Mouse (Mus musculus): ENCODE measurements around the gene B3glct. TPM values are rescaled to one million over a fixed set of nuclear protein-coding genes. Genes with fewer than 3 reads are reported as not detected.

B3glct gene
- polyA plus RNA-seq, 1 experiment: 22.1 TPM

DNA sequence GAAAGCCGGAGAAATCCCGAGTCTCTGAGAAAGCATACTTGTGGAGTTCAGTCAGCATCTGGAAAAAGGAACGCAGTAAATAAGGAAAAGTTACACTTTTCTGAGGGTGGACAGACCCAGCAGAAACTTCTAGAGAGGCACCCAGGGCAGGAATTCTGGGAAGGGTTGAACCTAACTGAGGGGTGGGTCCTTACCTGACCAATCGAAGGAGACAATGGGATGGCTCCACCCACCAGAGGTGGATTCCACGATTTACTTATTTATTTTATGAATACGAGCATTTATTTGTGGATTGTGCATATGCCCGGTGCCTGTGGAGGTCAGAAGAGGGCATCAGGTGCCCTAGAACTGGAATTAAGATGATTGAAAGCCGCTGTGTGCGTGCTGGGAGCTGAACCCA is 64.3 kb downstream of the B3glct start:
- DNase-seq (ENCODE audit: extremely low spot score in 1 of 2, low spot score in 1 of 2): no peak

DNA sequence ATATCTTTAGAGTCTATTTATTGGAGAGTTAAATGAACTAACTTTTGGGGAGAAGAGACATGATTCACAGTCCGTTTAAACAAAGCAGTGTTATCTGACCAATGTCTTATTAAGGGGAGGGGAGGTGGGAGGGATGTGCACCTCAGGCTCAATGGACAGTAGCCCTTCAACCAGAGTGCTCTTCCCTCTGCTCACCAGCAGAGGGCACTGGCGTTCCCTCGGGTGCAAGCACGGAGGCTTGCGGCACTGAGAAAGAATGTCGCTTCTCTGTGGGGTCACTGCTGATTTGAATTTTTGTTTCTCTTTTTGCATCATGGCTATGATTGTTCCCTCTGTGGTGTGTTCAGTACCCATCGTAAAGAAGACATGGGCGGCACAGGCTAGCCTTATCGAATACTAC is 67.0 kb downstream of the B3glct start:
- no peak for DNase-seq (ENCODE audit: extremely low spot score in 1 of 2, low spot score in 1 of 2)

DNA sequence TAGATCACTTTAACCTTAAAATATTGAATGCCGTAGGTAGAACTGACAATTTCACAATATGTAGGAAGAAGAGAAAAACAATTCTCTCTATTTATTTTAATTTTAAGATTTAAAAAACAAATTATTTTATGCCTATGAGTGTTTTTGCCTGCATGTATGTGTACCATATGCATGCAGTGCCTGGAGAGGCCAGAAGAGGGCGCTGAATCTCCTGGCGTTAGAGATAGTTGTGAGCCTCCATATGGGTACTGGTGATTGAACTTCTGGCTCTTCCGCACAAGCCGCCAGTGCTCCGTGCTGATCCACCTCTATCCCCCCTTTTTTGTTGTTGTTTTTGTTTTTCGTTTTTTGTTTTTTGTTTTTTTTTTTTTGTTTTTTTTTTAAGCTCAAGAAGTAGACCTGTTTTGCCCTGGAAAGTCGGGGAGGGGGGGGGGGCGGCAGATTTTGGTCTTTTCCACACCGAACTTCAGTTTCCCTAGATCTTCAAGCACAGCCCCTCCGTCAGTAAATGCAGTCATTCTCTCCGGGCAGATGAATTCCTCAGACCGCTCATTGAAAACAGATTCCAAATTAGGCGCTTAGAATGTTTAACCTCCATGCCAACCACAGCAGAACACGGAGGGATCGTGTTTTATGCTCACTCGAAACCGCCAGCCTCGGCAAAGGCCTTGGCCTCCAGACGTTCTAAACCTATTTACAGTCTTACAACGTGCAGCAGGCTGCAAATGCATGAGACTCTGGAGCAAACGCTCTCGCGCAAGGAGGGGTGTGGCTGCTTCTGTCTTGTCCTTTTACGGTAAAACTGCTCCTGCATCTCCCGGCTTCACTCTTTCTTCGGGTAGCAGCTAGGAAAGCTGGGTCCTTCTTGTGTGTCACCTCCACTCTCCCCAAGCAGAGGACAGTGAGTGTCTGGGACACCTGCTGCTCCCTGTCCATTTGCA is 70.9 kb downstream of the B3glct start:
- no peak for DNase-seq (ENCODE audit: extremely low spot score in 1 of 2, low spot score in 1 of 2)

DNA sequence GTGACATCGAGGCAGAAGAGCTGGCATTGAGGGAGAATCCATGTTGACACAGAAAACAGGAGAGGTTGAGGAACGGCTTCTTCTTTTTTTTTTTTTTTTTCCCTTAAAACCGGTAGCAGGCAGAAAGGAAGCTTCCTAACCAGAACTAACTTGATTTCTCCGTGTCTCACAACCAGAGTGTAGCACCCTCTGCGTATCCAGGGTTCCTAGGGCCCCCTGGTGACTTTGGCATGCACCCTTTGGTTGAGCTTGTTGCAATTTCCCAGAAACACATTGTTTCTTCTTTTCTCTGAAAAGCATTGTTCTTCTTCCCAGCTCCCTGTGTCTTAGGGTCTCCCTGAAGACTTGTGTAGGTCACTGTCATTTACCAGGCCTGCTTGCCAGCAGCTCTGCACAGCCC is 73.8 kb downstream of the B3glct start:
- no peak for DNase-seq (ENCODE audit: extremely low spot score in 1 of 2, low spot score in 1 of 2)

DNA sequence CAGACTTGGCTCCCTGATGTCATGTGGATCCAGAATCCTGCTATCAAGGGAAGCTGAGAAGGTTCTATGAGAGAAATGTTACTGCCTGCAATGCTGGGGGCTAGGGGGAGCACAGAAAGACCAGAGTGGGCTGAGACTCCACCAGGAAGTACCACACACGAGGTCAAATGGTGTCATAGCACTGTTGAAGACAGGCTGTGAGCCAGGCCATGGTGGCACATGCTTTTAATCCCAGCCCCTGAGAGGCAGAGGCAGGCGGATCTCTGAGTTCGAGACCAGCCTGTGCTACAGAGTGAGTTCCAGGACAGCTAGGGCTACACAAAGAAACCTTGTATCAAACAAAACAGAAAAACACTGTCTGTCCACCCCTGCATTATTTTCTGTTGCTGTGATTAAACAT is 75.0 kb downstream of the B3glct start:
- no peak for DNase-seq (ENCODE audit: extremely low spot score in 1 of 2, low spot score in 1 of 2)

DNA sequence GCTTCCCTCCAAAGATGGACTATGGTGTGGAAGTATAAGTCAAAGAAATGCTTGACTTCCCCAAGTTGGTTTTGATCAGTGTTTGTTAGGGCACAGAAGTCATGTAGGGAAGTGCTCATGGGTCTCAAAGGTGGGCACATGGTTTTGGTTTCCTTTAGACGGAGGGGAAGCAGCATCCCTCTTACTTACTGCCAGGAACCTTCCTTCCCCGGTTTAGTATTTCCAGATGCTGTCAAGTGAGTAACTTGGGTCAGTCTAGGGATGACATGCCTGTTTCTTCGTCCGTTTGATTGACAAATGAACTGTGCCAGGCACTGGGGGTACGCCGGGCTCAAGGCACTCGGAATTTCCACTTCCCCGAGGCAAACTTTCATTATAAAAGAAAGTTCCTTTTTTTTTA is 89.1 kb downstream of the B3glct start:
- DNase-seq (ENCODE audit: extremely low spot score in 1 of 2, low spot score in 1 of 2): no peak

DNA sequence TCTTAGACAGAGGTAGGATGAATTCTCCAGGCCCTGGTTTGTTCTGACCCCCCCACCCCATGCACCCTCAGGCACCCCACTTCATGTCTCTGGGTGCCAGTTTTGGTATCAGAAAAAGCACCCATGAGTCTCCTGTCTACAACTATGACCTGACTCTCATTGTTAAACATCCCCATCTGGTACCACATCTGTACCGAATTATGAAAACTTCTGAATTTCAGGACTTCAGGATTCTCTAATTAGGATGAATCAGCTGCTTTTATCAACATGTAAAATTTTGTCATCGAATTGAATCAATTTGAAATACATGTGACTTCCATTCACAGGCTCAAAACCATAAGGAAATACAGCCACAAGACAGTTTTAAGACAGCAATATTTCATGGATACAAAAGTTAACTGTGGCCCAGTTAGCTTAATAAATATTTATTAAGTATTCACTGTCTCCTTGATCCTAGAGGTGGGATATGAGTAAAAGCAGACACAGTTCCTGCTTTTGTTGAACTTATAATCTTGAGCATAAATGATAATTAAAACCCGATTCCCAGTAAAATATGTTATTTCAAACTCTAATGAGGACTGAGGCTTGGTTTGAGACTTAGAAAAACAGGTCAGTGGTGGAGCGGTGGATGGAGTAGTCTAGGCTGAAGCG is 89.7 kb downstream of the B3glct start:
- DNase-seq (ENCODE audit: extremely low spot score in 1 of 2, low spot score in 1 of 2): no peak

DNA sequence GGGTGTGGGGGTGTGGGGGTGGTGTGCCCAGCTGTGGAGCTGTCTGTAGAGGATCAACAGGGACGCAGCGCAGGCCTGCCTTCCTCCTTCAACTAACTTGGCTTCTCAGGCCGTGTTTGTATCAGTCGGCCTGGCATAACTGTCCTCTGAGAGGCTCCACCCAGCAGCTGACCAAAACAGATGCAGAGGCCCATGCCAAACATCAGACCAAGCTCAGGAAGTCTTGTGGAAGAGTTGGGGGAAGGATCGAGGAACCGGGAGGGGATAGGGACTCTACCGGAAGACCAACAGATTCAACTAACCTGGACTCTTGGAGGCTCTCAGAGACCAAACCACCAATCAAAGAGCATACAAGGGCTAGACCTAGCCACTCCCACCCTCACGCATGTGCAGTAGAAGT is 91.6 kb downstream of the B3glct start:
- no peak for DNase-seq (ENCODE audit: extremely low spot score in 1 of 2, low spot score in 1 of 2)

DNA sequence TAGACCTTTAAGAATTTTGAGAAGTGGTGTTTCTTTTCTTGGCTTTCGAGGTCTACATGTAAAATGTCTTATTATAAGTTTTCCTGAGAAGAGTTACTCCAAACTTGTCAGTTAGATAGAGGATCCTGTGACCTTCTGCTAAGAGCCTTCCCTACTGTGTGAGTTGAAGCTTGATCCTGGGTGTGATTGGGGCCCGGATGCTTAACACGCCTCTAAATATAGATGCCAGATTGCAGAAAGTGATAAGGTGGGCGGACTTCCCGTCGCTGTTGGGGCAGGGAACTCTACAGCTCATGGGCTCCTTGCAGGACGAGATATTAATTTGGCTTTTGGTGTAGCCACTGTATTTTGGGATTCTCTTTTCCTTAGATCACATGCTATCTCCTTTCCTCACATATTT is 98.0 kb downstream of the B3glct start:
- DNase-seq (ENCODE audit: extremely low spot score in 1 of 2, low spot score in 1 of 2): no peak

DNA sequence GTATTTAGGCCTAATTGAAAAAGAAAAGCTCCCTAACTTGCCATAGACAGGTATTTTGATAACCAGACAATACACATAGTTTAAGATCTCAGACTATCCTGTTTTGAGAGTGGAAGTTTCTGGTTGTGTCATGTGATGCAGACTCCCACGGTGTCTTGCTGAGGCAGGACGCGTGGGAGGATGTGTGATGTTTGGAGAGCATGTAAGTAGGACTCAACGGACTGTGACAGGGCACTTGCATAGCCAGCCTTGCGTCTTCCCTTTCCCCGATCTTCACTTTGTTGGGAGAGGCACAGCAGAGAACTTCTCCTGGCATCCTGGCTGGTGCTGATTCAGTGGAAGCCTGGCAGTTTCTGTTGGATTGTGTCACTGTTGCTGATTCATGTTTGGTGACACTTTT is 101.7 kb downstream of the B3glct start:
- peak in 1 of 2 experiments; percentile 22 for DNase-seq (ENCODE audit: extremely low spot score in 1 of 2, low spot score in 1 of 2)

DNA sequence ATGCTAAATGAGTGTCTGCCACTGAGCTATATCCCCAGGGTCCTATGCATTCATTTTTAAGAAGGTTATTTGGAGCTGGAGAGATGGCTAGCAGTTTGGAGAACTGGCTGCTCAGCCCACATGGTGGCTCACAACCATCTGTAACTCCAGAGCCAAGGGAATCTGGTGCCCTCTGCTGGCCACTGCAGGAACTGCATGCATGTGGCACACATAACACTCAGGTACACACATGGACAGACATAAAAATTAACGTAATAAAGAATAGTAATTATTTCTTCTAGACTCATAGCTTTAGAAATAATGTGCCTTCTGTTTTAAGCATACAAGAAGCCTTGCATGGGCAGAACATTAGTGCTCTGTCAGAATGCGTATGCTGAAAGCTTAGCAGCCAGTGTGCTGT is 102.4 kb downstream of the B3glct start:
- DNase-seq (ENCODE audit: extremely low spot score in 1 of 2, low spot score in 1 of 2): no peak

DNA sequence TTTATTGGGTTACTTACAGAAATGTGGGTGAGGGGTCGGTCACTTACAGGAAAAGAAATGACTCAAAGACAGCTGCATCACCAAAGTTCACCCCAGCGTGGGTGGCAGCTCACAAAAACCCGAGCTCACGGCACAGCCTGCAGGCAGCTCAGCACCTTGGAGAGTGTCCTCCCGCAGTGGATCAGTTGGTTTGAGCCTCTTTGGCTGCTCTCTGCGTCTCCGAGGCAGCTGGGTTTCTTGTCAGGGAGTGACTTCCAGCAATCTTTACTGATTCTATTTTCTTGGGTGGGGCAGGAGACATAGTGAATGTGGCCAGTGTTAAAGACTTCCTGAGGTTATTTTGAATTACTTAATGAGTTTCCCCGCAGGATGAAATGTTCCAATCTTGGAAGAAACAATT is 112.1 kb downstream of the B3glct start:
- DNase-seq (ENCODE audit: extremely low spot score in 1 of 2, low spot score in 1 of 2): no peak

DNA sequence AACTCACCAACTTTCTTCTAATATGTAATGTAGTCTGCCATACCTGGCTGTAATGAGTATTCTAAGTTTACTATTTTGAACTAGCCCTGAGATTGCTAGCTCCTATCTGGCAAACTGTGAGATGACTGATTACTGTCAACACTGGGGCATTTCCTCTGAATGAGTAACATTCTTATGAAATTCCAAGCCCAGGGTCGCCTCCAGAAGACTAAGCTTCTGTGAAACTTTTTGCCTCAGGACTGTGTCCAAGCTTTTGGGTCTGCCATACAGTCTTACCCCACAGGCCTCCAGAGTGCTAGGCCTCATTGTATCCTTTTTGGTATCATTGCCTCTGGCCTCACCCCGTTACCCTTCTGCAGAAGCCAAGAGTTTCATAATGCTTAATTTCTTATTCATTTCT is 132.0 kb downstream of the B3glct start:
- no peak for DNase-seq (ENCODE audit: extremely low spot score in 1 of 2, low spot score in 1 of 2)

DNA sequence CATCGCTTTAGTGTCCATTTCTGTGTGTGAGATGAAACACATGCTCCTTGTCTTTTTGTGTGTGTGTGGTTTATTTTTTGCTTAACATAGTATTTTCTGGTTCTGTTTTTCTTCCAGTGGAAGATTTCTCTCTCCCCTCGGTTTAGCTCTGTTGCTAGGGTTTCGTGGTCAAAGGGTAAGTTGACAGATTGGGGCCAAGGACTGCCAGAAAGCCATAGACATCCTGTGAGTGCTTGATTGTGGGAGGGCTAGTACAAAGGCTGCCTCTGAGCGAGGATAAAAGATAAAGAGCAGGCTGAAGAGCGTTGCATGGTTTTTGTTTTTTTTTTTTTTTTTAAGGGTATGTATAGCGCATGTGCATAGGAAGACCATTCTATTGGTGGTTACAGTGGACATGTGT is 133.8 kb downstream of the B3glct start:
- no peak for DNase-seq (ENCODE audit: extremely low spot score in 1 of 2, low spot score in 1 of 2)

Other genes with a start within 250 kb of the B3glct start
- gene Tex26, start 238.6 kb upstream of the B3glct start, polyA plus RNA-seq (2012; rRNA removed): 0.67 and 0.78 TPM in 2 replicates
- 0.68 and 1.5 TPM in 2 replicates for gene Wdr95, start 149.6 kb upstream of the B3glct start, polyA plus RNA-seq (2012; rRNA removed)
- 192 and 200 TPM in 2 replicates for gene Hsph1, start 41.9 kb upstream of the B3glct start, polyA plus RNA-seq (2012; rRNA removed)

All from frontal cortex, adult 2 months (tissue).